Mouse (Mus musculus): ENCODE measurements around the gene Slc35f5.

DNA sequence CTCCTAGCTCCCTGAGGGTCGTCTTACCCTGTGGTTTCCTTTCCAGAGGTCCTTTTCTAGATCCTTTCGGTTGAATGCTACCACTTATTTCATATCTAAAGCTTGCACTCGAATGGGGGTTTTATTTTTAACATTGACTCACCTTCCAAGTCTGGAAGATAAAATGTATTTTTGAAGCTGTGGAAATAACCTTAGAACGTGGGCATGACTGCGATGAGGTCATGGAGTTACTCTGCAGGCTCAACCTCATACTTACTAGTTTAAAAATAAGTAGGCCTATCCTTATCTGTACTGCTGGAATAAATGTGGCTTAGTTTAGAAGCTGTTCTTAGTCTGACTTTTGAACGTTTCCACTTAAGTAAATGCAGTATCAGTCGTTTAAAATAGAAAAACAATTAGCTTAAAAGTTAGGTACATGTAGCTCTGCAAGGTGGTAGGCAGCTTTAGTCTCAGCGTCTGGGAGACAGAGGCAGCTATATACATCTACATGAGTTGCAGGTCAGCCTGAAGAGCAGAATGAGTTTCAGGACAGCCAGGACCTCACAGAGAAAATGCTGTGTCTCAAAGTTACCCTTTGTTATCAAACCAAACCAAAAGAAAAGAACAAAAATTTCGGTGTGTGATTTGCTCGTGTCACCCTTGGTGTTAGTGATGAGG lies 15.2 kb downstream of the Slc35f5 start:
- TF ChIP-seq CEBPB (IDR thresholded peaks at IDR 0.05; ENCODE audit: insufficient read depth, poor library complexity, severe bottlenecking), result no peak
- no peak for TF ChIP-seq POLR2AphosphoS2 (IDR thresholded peaks at IDR 0.05; ENCODE audit: insufficient read length, low read depth)

Measured in myocyte (in vitro differentiated cells).